Mouse (Mus musculus) skeletal muscle tissue, adult 2 months (tissue): ENCODE measurements around the gene Hk2.

Experiments used
- DNase-seq: peaks from one replicate; pipeline ENCODE4 v3.0.0-alpha.2; 2012; ENCODE audit warnings: low read depth, low spot score

The Hk2 gene

DNA sequence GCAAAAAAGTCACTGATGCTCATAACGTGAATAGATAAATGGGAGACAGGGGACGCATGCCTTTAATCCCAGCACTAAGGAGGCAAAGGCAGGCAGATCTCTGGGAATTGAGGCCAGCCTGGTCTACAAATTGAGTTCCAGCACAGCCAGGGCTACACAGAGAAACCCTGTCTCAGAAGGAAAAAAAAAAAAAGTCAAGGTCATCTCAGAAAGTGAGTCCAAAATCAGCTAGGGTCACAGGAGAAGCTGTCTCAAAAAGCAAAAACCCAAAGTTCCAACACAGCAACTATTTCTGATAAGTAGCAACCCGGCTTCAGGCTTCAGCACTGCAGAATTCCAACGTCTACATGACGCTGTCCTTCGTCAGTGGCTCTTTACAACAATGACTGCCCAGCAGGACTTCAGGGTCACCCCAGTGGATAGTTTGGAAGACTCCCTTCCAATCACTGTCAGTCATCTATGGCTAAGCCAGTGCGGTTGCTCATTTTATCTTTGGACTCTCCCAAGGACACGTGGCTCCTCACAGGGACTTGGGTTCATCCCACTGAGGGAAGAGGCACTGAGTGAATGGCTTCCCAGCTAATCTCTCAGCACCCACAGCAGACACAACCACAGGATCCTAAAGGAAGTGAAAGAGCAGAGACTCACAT lies 33.3 kb downstream of the Hk2 start:
- DNase-seq, result no peak

DNA sequence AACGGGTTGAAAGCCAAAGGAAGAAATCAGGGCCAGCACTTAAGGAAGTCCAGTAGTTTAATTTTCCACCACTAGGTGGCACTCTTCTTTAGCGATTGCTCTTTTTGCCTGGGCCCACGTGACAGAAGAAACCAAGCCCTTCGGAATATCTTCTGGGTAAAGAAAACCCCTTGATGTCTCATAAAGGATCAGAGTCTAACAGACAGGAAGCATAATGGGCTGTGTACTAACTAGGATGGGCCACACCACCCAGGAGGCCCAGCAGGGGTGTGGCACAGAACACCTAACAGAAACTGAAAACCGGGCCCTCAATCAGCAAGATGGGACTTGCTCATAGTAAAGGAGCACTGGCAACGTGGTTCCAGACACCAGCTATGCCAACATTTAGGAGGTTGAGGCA lies 34.0 kb downstream of the Hk2 start:
- peak; percentile 82 for DNase-seq

DNA sequence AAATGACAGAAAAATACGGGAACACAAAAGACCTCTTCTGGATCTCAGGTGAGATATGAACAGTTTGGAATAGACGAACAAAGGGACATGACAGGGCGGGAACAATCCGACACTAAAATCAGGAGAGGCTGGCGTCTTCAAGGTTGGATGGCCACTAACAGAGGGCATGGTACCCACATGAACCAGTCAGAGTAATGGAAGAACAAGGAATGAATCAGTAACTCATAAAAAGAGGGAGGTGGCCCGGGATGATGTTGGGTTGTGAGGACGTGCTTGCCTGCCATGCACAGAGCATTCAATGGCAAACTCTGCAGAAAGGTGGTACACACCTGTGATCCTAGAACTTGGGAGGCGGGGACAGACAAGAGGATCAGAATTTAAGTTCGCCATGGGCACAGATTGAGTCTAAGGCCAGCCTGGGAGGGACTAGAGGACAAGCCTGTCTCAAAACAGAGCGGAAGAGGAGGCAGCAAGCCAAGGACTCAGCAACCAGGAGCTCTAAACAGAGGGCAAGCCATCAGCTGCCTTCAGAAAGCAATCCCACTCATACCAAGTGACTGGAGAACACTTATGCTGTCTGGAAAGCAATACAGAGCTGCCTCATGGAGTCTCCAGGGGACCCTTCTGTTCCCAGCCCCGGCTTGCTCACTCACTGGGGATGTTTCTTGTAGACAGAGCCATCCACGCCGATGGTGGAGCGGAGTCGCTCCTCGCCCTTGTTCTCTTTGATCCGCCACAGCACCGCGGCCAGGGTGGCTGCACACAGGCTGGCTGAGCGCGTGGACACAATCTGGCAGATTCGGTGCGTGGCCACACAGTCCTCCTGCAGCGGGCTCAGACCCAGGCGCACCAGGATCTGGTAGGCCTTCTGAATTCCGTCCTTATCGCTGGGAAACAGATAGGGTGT lies 36.4 kb downstream of the Hk2 start:
- no peak for DNase-seq

DNA sequence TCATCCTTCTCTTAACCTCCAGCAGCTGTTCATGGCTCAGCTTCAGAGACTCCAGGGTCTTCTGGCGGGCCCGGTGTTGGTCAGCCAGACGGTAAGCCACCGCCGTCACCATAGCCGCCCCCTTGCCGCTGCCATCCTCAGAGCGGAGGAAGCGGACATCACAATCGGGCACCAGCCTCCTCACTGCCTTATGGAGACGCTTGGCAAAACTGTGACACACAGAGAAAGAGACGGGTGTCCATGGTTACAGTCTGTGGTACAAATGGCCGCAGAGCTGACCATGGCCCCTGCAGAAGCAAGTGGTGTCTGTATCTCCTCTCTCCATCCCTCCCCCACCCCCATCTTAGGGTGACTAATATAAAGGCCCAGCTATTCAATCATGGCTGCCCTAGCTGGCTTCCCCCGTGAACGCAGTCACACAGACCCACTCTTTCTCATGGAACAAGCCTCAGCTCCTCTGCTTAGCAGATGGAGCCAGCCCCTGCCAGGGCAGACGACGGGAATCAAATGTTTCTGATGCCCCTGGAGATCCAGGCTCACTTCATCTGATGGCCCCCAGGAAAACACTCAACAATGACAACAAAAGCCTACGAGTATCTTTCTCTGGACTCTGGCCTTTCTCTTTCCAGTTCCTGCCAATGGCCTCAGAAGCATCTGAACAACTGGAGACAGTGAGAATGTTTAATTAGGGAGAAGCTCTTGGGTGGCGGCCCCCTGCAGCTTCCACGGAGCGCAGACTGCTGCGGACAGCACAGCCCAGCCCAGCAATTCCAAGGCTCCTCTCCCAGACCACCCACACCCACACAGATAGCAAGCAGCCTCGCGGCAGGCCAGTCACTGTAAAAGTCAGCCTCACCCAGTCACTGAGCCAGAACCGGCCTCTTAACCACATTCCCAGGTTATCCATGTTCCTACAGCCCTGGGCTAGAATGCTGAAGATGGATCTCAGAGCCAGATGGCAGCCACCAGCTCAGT lies 37.3 kb downstream of the Hk2 start:
- no peak for DNase-seq

DNA sequence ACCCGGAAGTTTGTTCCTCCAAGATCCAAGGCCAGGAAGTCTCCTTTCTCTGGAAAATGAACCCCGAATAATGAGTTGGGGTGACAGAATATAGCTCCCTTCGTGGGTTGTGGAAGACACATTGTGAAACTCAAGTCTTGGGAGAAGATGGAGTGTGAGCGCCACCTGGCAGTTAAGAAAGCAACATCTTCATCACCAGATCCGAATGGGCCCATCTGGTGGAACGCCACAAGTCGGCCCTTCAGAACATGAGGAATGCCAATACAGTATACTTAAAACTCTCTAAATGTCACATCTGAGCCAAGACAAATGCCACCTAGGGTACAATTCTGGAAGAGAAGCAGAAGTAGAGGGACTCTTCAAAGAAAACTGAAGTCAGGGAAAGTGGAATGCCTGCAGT lies 38.9 kb downstream of the Hk2 start:
- DNase-seq, result no peak

DNA sequence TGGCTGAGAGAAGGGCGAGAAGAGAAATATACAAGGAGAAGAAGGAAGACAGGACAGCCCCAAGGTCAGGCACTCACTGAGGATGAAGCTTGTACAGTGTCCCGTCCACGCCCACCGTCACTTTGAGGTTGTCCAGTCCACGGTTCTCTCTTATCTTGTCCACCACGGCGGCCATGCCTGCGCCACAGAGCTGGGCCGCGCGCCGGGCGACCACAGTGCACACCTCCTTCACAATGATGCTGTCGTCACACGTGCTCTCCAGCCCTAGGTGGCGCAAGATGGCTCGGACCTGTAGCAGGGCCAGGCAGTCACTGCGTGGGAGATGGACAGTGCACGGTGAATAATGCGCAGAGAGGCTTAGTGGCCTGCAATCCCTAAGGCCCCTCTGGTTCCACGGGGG lies 45.6 kb downstream of the Hk2 start:
- no peak for DNase-seq

DNA sequence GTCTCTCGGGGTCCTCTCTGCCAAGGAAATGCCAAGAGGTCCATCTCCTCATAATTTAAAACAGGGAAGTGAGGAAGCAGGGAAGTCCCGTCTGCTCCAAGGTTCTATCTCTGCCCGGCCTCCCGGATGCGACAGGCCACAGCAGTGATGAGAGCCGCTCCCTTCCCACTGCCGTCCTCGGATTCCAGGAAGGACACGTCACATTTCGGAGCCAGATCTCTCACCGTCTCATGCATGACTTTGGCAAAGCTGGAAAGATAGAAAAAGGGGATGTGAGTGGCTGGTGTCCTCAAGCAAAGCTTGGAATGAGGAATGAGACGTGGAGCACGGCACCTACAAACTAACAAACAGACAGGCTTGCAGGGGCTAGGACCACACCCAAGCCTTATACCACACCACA lies 47.0 kb downstream of the Hk2 start:
- no peak for DNase-seq

DNA sequence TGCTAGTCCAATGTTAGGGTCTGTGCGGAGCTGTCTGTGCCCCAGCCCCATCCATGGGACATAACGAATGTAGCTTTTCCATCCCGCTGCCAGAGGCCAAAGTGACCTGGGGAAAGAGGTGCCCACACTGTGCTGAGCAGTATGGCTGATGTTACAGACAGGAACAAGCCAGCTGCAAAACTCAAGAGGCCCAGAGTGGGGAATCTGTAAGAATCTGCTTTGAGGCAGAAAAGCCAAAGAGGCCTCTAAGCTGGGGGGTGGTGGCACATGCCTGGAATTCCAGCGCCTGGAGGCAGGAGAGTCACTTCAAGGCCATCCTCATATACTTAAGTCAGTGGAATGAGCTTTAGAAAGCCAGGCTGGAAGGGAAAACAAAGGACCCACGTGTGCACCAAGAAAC lies 50.9 kb downstream of the Hk2 start:
- DNase-seq, result no peak

DNA sequence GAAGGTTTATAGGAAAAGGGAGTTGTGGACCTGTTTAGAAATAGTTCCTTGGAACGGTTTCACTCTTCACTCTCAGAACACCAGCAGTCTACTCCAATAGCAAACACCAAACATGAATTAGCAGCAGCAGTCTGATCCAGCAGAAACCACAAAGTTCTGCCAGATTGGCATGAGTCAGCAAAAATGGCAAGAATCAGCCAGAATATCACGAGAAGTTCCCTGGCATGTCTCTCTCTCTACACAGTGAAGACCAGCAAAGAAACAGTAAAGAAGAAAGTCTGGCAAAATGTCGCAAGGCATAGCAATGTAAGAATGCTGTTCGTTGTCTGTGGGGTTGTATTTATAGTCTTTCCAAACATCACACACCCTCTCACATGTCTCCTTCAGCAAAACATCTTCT lies 58.1 kb downstream of the Hk2 start:
- no peak for DNase-seq

DNA sequence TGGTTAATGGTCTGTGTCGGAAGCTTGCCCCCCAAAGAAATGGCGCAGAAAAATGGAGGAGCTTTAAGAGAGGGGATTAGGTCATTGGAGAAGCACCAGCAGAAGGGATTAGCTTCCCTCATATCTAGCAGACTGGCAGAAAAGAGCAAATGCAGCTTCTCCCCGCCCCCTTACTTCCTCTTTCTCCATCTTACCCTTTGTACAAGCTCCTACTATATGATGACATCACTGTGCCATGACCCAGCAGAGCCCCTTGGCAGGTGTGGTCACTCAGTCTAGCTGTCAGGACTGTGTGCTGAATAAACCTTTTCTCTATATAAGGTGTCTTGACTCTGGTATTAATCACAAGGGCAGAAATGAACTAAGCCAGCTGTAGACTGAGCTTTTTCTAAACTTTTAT lies 58.6 kb downstream of the Hk2 start:
- no peak for DNase-seq

DNA sequence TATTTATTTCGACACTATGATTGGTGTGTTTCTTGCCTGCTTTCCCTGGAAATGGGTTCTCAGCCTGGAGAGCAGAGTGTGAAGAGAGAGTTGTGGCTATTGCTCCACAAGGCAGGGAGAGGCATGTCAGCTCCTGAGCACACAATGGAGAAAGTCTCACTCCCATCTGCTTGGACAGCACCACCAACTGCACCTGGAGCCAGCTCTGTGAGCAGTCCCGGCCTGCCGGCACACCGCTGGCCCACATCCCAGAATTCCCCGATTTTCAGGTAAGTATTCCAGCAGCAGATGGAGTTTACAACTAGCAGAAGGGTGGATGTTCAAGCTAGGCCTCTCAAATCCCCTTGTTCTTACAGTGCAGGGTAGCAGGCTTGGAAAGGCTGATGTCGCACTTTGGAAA lies 59.0 kb downstream of the Hk2 start:
- no peak for DNase-seq

DNA sequence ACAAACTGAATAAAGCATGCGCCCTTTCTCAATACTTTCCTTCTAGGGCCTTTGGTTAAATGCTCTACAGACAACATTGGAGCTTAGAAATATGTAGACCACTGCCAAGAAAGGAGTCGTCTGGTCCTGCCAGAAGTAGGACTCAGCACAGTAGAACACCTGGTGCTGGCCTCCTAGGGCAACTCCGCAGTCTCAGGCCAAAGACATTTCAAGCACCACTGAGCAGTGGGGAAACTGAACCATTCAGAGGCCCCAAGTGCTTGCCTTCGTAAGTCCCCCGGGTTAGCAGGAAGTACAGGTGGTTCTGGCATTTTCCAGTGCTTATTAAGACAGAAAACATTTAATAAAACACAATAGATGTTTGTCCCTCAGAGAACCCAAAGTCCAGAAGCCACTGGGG lies 59.4 kb downstream of the Hk2 start:
- DNase-seq, result no peak

DNA sequence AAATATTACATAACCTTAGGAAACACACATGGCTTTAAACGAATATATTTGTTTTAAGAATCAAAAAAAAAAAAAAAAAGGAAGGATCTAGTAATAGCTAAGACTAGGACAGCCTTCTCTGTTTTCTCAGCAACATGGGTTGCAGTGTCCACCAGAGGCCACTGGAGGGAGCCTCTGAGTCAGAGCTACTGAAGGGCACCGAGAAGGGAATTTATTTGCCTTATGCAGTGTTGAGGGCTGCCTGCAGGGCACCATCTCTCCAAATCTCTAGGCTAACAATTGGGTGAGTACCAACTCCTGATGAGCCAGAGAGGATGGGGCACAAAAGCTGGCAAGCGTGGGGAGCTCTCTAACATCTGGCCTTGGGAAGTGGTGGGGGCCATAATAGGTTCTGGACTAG lies 60.0 kb downstream of the Hk2 start:
- peak; percentile 66 for DNase-seq

DNA sequence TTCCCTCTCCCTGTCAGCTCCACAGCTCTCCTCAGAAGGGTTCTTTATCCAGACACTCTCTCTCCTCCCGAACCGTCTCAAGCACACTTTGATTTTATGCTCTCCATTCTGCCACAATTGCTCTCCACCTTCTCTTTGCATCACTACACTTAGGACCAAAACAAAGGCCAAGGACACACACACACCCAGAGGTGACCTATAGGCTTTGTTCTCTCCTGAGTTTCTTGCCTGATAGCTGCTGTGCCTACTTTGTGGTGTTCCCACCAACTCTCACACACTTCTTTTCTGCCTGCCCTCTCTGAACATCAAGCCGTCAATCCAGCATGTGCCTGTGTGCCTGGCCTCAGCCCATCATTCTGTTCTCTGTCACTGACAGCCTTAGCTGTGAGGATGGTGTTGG lies 66.5 kb downstream of the Hk2 start:
- DNase-seq, result no peak

DNA sequence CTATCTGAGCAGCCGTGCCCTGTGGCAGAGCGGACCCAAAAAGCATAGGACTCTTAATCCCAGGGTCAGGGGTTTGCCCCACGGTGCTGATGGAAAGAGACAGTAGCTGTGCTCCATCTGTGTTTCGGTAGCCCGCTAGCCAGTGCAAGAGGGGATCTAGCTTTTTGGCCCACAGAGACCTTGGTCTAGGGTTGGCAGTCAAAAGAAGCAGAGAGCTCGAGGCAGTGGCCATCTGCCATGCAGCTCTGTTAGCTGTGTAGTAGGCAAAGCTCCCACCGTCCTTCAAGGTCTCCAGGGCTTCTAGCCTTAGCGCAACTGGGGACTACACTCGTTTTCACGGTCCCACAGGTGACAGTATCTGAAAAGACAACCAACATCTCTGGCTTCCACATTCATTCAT lies 67.0 kb downstream of the Hk2 start:
- DNase-seq, result no peak

DNA sequence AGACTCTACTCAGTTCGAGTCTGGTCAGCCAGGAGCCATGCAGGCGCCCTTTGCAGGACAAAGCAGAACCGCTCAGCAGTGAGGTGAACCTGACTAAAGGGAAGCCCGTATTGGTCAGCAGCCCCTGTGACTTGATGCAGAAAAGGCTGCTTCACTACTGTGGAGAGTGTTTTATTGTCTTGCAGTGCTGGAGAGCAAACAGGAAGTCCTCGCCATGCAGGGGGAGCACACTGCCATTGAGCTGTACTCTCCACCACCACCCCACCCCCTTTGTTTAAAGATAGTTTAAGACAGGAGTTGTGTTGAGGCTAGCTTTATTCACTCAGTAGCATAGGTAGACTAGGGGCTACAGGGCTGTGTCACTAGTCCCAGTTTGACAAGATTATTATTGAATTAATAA lies 69.0 kb downstream of the Hk2 start, which contains the start of gene Pole4:
Gene Pole4 (minus strand): TSS at position 145 of the 400 bp plus-strand sequence.
- no peak for DNase-seq

DNA sequence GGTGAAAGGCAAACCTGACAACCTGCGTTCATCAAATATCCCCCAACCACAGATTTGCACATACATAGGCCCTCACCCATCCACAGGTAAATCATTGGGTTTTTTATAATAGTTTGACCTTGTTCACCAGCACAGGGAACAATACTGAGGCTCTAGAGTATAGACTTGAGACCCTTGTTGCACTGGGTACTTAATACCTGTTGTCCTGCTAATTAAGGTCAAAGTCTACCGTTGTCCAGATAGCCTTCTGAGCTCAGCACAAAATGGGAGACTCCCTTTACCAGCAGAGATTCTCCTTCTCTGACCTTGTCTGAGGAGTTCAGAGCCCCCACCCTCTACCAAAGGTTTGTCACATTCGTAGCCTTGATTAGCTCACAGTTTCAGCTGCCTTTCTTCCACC lies 70.5 kb downstream of the Hk2 start:
- DNase-seq, result no peak

DNA sequence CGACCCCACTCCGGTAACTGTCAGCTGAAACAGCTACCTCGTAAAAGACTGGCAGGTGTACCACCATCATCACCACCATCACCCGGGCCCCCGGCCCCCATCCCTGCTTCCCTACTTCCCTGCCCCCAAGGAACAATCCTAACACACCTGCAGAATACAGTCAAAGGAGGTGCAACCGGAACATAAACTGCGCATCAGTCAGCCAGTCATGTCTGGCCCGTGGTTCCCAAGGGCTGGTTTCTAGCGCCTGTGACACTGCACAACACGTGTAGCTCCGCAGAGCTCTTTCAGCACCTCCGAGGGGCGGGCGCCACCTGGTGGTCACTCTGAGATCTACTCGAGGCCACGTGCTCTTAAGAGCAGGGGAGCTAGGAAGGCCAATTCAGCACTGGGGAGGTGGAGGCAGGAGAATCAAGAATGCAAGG lies 71.6 kb downstream of the Hk2 start:
- peak; percentile 73 for DNase-seq

DNA sequence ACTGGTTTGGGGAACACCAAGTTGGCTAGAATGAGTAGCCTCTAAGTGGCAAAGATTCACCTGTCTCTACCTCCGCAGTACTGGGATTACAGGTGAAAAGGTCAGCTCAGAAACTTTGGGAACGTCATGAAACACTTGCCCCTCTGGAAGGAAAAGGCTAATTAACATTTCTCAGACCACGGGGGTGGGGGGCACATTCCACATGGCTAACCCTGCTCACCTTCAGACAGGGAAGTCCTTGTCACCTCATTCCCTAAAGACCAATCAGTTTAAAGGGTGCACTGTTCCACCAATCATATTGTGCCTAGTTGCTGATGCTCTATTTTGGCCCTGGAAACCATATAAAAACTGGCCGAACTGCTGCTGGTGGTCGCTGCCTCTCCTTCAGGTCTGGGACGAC lies 73.0 kb downstream of the Hk2 start:
- DNase-seq, result no peak

DNA sequence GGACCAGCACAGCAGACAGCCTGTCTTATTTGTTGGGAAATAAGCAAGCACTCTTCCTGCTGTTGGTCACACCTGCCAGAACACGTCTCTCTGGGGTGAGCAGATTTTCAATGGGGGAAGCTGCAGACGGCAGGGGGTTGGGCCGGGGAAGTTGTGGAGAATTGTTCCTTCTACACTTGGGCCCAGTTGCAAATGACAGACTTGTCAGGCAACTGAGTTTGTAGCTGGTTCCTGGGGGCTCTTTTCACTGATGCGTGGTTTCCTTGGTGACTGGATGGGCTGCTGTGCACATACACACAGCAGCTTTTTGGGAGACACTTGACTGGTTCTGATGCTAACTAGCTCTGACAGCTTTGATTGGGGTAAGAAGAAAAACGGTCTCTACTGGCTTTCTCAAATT lies 74.4 kb downstream of the Hk2 start:
- no peak for DNase-seq

DNA sequence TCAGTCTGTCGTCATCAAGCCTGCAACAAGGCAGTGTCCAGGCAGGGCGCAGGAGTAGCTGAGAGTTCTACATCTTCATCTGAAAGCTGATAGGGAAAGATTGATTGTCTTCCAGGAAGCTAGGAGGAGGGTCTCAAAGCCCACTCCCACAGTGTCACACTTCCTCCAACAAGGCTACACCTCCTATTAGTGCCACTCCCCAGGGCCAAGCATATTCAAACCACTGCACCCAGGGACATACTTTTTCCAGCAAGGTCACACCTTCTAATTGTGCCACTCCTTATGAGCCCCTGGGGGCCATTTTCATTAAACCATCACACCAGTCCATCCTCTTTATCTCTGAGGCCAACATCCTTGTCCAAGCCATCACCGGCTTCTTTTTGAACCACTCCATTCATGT lies 77.5 kb downstream of the Hk2 start:
- no peak for DNase-seq

DNA sequence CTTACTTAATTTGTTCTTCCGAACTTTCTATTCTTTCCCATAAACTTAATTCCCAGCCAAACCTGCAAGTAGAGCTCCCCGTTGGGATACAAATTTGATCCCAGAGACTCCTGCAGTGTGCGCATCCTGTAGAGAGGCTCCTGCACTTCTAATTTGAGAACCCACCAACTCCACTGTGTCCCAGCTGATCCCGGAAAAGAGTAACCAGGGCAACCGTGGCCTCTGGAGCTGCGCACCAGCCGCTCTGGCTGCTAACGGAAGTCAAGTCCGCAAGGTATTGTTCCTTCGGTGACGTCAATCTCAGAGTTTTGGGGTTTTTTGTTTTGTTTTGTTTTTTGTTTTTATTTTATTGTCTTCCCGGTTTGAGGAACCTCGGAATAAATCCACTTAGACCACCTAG lies 79.6 kb downstream of the Hk2 start:
- DNase-seq, result no peak
